Mouse (Mus musculus) heart, postnatal 0 days (tissue): ENCODE data around the gene Map3k20.

Source experiments
- CTCF ChIP-seq: IDR thresholded peaks from 2 replicates; pipeline ENCODE4 v1.5.1; 2016; ENCODE audit warnings: antibody characterized with exemption, control low read depth, low read depth
- EP300 ChIP-seq: IDR thresholded peaks from 2 replicates; pipeline ENCODE4 v1.6.1; 2016; ENCODE audit warnings: antibody characterized with exemption, low read depth

DNA sequence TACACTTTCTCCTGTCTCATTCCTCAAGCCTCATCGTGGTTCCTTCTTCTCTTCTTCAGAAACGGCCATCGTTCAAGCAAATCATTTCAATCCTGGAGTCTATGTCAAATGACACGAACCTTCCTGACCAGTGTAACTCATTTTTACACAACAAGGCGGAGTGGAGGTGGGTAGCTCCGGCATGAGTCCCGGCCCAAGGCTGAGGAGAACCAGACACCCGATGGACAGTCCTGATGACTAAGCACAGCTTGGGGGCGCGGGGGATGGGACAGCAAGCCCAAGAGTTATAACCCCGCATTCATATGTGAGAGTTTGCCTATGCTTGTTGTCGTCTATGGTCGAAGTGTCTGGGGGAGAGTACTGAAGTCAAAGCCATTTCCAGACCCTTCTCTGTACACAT, 104.0 kb downstream of the Map3k20 start:
- TF ChIP-seq CTCF = no peak
- TF ChIP-seq EP300 = no peak
